Mouse (Mus musculus) NIH3T3 (cell line): ENCODE results near the gene Zbtb2.
"Not testable (repeated sequence)": the region's sequence is repeated elsewhere in the genome, so short reads cannot be mapped to it uniquely, and the experiment has no call there.

ENCODE experiments used
- DNase-seq: peaks from one replicate; pipeline ENCODE4 v3.0.0-alpha.2; 2012; ENCODE audit warnings: low read depth

Zbtb2 gene

DNA sequence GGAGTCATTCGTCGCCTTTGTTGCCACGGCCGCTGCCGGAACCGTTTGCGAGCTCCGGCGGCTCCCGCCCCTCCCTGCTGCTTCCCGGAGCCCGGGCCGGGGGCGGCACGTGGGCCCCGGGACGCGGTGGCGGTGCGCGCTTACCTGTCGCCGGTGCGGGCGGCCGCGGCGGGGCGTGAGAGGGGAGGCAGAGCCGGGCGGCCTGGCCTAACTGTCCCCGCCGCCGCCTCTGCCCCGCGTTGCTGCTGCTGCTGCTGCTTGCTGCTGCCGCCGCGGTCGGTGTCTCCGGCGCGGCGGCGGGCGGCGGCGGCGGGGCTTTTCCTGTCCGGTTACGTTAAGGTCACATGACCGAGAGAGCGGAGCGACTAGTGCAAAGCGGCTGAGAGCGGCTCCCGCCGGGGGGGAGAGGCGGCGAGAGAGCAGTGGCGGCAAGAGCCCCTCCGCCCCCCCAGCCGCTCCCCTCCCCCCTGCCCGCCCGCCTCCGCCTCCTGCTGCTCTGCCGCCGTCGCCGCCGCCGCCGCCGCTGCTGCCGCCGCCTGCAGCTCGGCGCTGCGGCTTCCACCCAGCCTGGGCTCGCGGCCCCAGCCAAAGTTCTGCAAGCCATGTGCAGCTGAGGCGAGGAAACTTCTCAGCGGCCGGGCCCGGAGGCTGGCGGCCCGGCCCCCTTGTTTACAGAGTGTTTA lies at the start of gene Zbtb2:
TSS of gene Zbtb2 (minus strand) at position 408 of the 683 bp plus-strand sequence.
- DNase-seq: peak; percentile 78

DNA sequence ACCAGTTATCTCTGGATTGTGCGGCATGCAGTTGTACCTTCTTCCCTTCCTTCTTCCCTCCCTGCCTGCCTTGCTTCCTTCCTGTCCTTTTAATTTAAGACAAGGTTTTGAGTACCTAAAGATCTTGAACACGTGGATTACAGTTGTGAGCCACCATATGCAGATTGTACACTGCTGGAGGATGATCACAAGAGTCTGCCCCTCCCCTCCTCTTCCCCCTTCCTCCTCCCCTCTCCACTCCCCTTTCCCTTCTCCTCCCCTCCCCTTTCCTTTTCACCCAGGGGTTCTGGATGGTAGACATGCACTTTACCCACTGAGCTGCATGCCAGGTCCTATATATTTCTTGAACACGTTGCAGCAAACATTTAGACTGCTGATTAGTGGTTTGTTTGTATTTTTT lies 47.5 kb upstream of the Zbtb2 start:
- no peak for DNase-seq

DNA sequence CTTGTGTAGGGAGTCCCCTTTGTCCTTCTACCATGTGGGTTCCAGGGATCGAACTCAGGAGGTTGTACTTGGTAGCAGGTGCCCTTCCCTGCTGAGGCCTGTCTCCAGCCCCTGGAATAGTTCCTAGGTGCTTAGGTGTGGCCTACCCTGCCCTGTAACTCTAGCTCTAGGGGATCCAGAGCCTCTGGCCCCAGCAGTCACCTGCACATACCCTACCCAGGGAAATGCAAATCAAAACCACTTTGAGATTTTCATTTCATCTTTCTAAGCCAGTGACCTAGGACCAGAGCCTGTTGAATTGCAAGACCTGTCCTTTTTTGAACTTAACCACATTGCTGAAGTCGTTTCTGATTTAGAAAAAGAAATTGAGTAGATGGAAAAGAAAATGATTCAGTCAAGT lies 46.0 kb upstream of the Zbtb2 start:
- DNase-seq: not testable (repeated sequence)

DNA sequence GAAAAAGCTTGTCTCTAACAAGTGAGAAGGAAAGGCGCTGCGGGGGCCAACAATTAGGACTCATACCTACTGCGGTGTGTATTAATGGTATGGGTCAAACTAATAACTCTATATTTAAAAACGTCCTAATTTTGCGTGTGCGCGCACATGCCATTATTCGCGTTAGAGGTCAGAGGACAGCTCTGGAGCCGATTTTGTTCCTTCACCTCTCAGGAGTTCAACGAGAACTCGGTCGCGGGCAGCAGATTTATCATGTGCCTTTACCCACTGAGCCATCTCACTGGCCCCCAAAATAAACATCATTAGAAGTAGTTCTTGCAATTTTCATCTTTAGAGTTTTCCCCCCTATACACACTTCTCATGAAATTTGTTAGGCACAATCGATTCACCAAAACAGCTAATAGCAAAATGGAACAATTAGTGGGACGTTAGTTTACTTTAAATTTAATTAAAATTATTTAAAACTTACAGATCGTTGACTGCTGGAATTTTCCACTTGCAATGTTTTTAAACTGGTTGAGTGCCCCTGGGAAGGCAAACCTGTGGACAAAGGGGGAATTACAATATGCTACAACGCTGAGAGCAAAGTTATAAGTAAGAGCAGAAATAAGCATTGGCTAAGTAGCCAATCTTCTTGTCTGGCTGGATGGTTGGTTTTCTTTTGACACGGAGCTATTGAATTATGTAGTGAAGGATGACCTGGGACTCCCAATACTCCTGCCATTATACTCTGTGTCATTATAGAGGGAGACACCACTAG lies 45.3 kb upstream of the Zbtb2 start:
- DNase-seq: peak; percentile 79

DNA sequence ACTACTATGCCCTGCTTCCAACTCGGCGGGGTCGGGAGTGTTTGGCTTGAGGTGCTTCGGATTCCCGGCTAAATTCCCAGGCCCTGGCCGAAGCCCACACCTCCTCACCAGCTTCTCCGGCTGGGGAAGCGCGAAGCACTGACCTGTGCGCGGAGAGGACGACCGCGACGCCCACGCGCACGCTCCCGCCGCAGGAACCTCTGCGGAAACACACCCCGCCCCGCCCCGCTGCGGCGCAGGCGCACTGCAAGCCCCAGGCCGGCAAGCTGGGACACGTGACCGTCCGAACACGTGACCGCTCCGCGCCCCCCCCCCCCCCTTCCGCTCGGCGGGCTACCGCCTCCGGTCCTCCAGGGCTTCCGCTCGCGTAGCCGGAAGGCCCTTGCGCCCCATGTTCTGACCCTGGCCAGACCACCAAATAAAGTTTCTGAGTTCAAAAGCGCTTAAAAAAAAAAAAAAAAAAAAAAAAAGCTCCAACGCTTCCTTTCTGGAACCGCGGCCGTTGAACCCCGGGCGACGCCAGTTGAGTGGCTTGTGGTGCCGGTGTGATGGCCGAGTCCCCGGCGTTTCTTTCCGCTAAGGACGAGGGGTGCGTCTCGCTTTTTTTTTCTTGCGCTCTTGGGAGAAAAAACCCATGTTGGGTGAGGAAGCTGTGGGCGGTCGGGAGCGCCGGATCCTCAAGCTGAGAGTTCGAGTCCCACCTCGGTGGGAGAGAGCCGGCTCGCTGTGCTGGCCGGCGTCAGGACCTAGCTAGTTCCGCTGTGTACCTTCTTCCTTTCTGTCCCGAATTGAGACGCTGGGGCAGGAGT lies 44.4 kb upstream of the Zbtb2 start, which contains the start of the genes Rmnd1 and Armt1:
TSS of gene Rmnd1 (minus strand) at position 266 of the 809 bp plus-strand sequence.
TSS of gene Armt1 (plus strand) at position 345 of the 809 bp plus-strand sequence.
- DNase-seq: peak; percentile 98

DNA sequence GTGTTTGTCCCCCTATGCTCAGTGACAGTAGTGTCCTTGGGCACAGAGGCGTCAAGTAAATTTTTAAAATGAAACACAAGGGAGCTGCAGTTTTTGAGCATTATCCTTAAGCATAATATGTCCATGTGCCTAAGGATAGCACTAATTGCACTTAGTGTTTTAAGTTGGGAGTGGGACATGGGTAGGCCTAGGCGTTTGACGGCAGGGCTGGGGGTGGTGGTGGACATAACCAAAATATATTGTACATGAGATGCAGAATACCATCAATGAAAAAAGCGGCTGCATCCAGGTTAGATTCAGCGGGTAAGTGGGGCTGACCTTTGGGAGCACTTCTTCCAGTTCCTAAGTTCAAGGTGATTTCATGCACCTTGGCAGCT lies 43.8 kb upstream of the Zbtb2 start:
- DNase-seq: no peak

DNA sequence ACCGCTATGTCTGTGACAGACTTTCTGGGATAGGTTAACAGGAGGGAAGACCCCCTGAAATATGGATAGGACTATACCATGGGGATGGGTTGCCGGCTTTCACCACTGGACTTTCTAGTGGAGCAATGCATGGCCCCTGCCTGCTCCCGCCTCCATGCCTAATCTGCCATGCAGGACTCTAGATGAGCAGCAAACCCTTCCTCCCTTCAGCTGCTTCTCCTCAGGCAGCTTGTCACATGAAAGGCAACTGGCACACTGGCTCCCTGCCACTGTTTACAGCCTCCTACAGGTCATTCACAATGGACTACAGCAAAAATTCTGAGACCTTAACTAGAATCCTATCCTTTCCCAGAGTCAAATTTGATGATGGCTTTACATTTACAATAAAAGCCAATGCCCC lies 42.9 kb upstream of the Zbtb2 start:
- DNase-seq: peak; percentile 21

DNA sequence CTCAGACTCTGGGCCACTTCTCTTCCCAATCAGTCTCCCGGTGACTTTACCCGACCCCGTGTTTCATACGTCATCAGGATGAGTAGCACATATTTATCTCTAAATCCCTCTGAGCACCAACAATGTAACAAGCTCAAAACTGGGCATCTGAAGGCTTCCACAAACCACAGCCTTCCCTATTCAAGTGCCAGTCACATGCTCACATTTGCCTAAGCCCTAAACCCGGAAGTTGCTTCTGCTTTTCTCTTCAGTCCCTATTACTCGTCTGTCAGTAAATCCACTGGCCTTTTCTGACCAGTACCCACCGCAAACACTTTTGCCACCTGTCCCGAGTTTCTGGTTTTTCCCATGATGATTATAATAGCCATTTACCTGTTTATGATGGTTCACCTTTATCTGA lies 42.5 kb upstream of the Zbtb2 start:
- no peak for DNase-seq

DNA sequence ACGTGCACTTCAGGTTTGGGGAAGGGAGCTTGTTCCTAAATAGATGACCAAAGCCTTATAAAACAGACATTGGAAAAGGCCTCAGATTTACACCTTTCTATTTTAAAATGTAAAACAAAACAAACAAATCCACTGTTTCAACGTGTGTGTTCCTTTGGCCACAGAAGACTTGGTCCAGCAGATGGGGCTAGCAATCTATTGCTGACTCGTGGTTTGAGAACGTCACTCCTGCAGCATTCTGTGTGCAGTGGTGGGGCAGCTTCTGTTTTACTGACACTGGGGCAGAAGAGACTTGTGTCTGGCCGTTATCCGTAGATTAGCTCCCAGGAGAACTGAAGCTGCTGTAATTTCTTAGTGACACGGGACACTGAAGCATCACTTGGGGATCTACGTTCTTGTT lies 37.3 kb upstream of the Zbtb2 start:
- DNase-seq: peak; percentile 48

DNA sequence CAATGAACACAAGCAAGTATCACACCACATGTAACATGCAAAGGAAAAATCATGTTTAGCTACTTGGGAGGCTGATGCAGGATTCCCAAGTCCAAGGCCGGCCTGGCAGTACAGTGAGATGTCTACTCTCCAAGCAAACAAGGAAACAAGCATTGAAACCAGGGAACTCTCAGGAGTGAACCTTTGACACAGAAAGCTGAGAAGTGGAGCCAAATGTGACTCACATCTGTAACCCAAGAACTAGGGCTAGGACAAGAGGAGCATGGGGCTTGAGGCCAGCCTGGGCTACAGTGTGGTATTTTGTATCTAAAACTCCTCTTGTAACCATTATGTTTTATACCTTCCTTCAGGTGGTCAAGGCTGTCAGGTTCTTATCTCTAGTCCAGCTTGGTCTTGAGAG lies 19.3 kb upstream of the Zbtb2 start:
- DNase-seq: peak; percentile 44

DNA sequence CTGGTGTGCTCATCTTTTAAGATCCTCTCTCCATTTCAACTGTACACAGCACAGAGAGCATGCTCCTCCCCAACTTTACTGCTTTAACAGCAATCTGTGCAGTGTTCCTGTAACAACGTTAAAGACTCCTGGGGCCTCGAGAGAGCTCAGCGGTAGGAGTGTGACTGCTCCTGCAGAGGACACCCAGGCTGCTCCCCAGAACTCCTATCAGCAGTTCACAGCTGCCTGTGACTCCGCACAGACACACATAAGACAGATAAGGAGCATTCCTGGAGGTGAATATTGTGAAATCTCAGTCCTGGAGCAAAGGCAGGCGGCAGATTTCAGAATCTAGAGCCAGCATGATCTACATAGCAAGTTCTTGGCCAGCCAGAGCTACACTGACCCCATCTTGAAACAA lies 17.6 kb upstream of the Zbtb2 start:
- peak; percentile 29 for DNase-seq

DNA sequence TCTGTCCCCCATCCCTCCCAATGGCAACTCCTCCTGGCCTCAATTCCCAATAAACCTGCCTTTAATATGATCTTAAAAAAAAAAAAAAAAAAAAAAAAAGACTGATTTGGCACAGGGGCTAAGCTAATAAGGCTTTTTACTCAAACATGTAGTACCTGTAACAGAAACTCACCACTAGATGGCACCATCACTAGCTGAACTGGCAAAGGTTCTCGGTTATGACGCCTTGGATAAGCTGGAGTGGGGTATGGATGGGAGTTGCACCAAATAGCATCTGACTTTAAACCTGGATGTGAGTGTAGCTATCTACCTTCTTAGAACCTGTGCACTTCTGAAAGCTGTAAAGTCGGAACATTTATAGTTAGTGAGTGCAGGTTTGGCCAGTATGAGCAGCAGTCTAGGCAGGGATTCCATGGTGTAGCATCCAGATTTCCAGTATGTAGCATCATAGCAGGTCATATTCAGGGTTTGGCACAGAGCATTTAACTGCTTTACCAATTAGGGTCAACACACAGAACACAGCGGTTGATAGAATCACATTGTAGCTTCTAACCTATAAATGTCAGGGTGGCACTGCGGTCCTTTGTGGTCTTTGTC lies 17.1 kb upstream of the Zbtb2 start:
- DNase-seq: peak; percentile 86

DNA sequence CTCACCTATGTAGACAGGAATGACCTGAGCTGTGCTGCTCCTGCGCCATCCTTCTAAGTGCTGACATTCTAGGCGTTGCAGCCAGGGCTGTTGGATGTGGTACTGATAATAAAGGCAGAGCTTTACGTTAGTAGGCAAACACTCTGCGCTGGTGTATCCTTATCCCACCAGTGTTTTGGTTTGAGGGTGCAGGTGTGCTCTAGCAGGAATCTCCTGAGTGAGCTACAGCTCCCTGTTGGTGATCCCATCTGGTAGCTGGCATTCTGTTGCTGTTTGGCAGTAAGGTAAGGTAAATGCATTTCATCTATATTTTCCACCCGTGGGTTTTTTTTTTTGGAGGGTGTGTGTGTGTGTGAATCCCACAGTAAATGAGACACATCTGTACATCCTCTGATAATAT lies 10.2 kb upstream of the Zbtb2 start:
- DNase-seq: no peak

DNA sequence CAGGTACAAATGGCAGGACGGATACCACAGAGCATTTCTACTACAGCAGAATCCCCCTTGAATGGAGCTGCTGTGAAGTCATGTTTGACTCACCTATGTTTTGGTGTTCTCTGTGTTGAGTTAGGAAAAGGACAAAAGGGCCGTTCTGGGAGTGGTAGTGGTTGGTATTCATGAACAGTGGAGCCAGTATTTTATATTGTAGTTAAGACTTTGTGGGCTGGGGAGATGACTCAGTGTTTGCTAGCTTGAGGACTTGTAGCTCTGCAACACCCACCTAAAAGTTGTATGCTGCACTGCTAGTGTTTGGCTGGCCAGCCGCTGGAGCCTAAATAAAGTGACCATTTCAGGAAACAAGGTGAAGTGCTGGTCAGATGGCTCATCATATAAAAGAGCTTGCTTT lies 7.4 kb upstream of the Zbtb2 start:
- peak; percentile 38 for DNase-seq

DNA sequence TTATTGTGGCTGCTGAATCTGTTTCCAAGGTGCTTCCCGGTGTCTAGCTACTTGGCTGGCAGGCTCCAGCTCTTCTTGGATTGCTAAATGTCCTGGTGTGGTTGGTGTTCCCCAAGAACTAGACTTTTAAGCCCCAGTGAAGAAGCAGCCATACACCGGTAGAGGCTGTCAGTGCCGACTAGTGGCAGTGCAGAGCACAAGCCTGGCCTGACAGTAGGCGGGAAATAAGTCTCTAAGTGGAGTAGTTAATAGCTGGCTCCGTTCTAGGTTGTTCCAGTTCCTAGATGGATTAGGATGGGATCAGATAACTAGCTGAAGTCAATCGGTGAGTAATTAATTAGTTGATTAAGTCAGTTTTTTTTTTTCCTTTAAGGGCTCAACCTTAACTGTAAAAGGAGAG lies 3.9 kb upstream of the Zbtb2 start:
- DNase-seq: peak; percentile 44

DNA sequence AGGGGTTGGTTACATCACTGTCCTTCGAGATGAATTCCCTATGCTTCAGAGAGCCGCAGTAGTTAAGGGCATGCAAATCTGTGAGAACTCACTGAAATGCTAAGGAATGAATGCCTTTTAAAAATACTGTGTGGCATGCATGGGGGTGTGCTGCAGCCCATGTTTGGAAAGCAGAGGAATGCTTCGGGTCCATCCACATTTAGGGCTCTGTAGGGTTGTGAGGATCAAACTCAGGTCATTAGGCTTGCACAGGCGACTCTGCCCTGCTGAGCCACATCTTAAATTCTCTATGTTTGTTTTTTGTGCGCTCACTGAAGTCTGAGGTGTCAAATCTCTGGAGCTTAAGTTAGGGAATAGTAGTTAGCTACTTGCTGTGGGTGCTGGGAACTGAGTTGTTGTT lies 3.2 kb upstream of the Zbtb2 start:
- DNase-seq: no peak

DNA sequence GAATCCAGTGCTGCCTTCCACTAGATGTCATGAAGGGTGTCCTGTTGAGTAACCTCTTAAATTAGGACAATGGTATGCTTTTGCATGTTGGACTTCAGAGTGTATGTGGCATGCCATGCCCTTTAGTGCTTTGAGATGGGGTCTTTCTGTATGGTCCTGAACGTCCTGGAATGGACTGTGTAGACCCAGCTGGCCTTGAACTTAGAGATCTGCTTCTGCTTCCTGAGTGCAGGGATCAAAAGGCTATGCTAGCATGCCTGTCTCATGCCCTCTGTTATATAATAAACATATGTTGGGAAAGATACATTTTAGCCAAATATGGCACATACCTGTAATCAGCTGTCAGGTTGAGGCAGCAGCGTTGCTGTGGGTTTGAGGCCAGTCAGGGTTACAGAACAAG lies 2.6 kb upstream of the Zbtb2 start:
- no peak for DNase-seq

DNA sequence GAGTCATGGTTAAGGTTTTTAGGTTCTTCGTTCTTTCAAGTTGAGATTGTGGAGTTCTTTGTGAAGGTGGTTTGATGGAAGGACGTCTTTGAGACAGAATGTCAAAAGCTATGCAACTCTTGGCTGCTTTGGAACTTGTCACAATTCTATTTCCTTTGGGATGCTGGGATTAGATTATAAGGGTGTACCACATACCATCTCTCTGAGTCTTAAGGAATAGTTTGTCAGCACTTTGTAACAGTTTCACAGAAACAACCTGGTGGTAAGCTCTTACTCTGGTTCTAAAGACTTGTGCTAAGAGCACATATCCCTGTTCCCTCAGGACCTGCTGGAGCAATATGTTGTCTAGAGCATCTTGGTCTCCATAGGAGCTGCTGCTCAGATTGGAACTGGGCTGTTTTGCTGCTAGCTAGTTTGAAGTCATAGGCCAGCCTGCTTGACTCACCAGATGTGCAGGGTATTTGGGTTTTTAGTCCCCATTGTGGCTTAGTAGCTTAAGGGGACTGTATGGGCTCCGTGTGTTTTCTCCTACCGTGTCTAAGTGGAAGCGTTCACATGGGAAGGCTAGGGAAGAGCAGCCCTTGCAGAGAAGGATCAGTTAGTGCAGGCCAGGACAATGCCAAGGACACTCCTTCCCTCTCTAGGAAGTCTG lies 1.7 kb upstream of the Zbtb2 start:
- DNase-seq: peak; percentile 39

DNA sequence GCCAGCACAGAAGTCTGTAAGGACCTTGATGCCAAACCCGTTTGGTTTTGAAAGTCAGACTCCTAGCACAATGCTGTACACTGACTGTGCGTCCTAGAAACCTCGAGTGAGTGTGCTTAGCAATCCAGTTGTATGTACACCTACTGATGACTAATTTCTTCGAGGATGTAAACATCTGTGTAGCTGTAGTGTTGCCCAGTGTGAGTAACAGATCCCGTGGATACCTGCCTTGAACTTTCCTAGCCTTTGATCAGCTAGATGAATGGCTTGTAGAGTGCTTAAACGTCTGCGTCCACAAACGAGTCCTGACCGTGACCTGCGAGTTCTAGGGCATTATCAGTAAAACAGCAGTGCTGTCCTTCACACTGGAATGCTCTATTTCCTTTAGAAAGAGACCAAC lies 1.1 kb upstream of the Zbtb2 start:
- peak; percentile 63 for DNase-seq

DNA sequence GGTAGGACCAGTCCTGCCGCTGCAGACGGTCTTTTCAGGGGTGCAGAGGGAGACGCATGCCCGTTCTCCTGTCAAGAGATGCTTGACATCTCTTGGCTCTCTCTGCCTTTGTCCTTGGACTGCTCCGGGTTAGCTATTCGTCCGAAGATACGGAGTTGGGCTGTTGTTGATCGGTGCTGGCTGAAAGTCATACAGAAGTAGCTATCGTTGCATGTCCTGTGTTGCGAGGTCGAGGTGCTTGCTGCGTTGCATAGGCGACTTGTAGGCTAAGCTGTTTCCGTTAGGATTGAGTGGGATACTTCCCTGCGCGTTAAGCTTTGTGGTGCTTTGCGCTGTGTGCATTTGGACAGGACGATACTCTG lies 457 bp upstream of the Zbtb2 start:
- DNase-seq: no peak

DNA sequence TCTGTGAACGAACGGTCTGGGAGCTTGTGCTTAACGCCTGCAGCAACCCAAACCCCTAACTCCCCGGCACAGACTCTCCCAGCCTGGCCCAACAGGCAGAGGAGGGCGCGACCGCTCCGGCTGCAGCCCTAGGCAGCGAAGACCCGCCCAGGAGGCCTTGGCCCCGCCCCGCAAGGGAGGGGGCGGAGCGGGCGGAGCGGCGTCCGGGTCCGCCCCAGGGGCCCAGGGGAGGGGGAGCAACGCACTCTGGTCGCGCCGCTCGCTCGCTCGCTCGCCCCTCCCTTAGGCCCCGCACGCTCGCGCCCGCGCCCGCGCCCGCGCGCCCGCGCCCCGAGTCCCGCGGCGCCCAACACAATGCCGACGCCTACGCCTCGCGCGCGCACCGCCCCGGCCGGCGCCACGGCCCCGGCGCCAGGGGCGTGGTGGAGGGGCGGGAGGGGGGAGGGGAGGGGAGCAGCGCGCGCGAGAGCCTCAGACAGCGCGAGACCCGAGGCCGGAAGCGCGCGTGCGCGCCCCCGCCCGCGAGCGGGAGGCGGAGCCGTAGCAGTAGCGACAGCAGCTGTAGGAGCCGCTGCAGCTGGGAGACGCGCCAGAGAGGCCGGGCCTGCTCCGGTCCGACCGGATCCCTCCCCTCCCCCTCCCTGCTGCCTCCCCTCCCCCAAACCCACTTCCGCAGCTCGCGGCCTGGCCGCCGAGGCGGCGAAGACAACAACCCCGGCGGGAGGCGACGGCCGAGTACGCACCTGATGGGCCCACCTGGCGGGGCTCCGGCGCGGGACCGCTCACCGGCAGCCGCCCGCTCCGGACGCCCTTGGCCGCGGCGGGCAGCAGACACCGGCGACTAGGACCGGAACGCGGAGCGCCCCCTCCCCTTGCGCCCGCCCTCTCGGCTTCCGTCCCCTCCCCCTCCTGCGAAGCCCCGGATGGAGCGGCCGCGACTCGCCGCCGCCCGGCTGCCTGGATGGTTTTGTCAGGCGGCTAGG lies 1.0 kb downstream of the Zbtb2 start:
- peak; percentile 99 for DNase-seq
